Mouse (Mus musculus): Measurements from ENCODE around the gene Brap. TPM values are rescaled to one million over a fixed set of nuclear protein-coding genes. Genes with fewer than 3 reads are reported as not detected.
"Not testable (repeated sequence)": the region's sequence is repeated elsewhere in the genome, so short reads cannot be mapped to it uniquely, and the experiment has no call there.

The Brap gene
- polyA plus RNA-seq, 1 experiment from 2014 or later: 39.2 TPM

- Histone ChIP-seq H3K36me3 (ENCODE audit: insufficient read depth, low read length) (no peaks in the 10 kb centered on the region), H3K4me1 (replicated peaks; ENCODE audit: insufficient read depth, low read length) (no peaks in the 10 kb centered on the region), H3K27me3 (ENCODE audit: insufficient read depth, low read length) (no peaks in the 10 kb centered on the region), H3K9me3 (replicated peaks; ENCODE audit: low read length) (no peaks in the 10 kb centered on the region), H3K9ac (ENCODE audit: low read depth, low read length) (no peak overlapping the region), H3K27ac (no peak overlapping the region), H3K4me3 (replicated peaks; ENCODE audit: low read depth, low read length) (no peak overlapping the region), H3K4me2 (ENCODE audit: low read length) (no peak overlapping the region)
- DNase-seq (ENCODE audit: low spot score) (no peak), ATAC-seq (replicated peaks; ENCODE audit: low FRiP score, low read depth) (no peak)
- TF ChIP-seq CTCF (IDR thresholded peaks at IDR 0.05; ENCODE audit: low read depth): no peak
- 80% methylated on average over 4 of the region's 4 CpGs for WGBS
These were observed 5.8 kb upstream of the Brap start for GRCm38 (mm10) chr5:121654526-121654925.

- H3K36me3 ChIP-seq (ENCODE audit: insufficient read depth, low read length); H3K4me2 ChIP-seq (ENCODE audit: low read length); ATAC-seq (replicated peaks; ENCODE audit: low FRiP score, low read depth); H3K27me3 ChIP-seq (ENCODE audit: insufficient read depth, low read length); H3K4me3 ChIP-seq (replicated peaks; ENCODE audit: low read depth, low read length); H3K9me3 ChIP-seq (replicated peaks; ENCODE audit: low read length); H3K27ac ChIP-seq; H3K4me1 ChIP-seq (replicated peaks; ENCODE audit: insufficient read depth, low read length); H3K9ac ChIP-seq (ENCODE audit: low read depth, low read length): not testable (repeated sequence)
- 66% methylated on average over 6 of the region's 6 CpGs for WGBS
- DNase-seq (ENCODE audit: low spot score): peak; percentile 11
These were observed 3.5 kb upstream of the Brap start for GRCm38 (mm10) chr5:121656866-121657265.

- H3K4me3 ChIP-seq (replicated peaks; ENCODE audit: low read depth, low read length); H3K36me3 ChIP-seq (ENCODE audit: insufficient read depth, low read length); H3K4me2 ChIP-seq (ENCODE audit: low read length); H3K27ac ChIP-seq; H3K27me3 ChIP-seq (ENCODE audit: insufficient read depth, low read length); ATAC-seq (replicated peaks; ENCODE audit: low FRiP score, low read depth); DNase-seq (ENCODE audit: low spot score); H3K9me3 ChIP-seq (replicated peaks; ENCODE audit: low read length); H3K9ac ChIP-seq (ENCODE audit: low read depth, low read length): not testable (repeated sequence)
- 81% methylated on average over 6 of the region's 6 CpGs for WGBS
- peaks cover 11% of the 10 kb centered on the region for H3K4me1 ChIP-seq (replicated peaks; ENCODE audit: insufficient read depth, low read length)
These were observed 2.7 kb upstream of the Brap start for GRCm38 (mm10) chr5:121657656-121658055.

- peak overlapping the region; percentile 75 for H3K27ac ChIP-seq
- DNase-seq (ENCODE audit: low spot score): peak; percentile 33
- ATAC-seq (replicated peaks; ENCODE audit: low FRiP score, low read depth): peak; percentile 53; the same call in 1 of the 2 replicates
These were observed 513 bp downstream of the Brap start for GRCm38 (mm10) chr5:121660897-121661254.

GRCm38 (mm10) chr5:121661494-121661893 lies 1.1 kb downstream of the Brap start:
- Histone ChIP-seq H3K4me1 (replicated peaks; ENCODE audit: insufficient read depth, low read length) (peaks cover 11% of the 10 kb centered on the region), H3K27ac (no peak overlapping the region), H3K9ac (ENCODE audit: low read depth, low read length) (peak overlapping the region; percentile 96), H3K4me2 (ENCODE audit: low read length) (peak overlapping the region; percentile 72), H3K9me3 (replicated peaks; ENCODE audit: low read length) (no peaks in the 10 kb centered on the region), H3K36me3 (ENCODE audit: insufficient read depth, low read length) (peaks cover 18% of the 10 kb centered on the region; the same call in 1 of the 2 replicates), H3K27me3 (ENCODE audit: insufficient read depth, low read length) (no peaks in the 10 kb centered on the region), H3K4me3 (replicated peaks; ENCODE audit: low read depth, low read length) (peak overlapping the region; percentile 98)
- 72% methylated on average over 5 of the region's 5 CpGs for WGBS
- no peak for TF ChIP-seq CTCF (IDR thresholded peaks at IDR 0.05; ENCODE audit: low read depth)
- DNase-seq (ENCODE audit: low spot score): no peak
- ATAC-seq (replicated peaks; ENCODE audit: low FRiP score, low read depth): no peak

More at GRCm38 (mm10) chr5:121660897-121661254, 513 bp downstream of the Brap start:
- Histone ChIP-seq H3K4me1 (replicated peaks; ENCODE audit: insufficient read depth, low read length) (peaks cover 11% of the 10 kb centered on the region), H3K27me3 (ENCODE audit: insufficient read depth, low read length) (no peaks in the 10 kb centered on the region), H3K9ac (ENCODE audit: low read depth, low read length) (peak overlapping the region; percentile 96), H3K4me2 (ENCODE audit: low read length) (peak overlapping the region; percentile 72), H3K36me3 (ENCODE audit: insufficient read depth, low read length) (peaks cover 18% of the 10 kb centered on the region; the same call in 1 of the 2 replicates), H3K9me3 (replicated peaks; ENCODE audit: low read length) (no peaks in the 10 kb centered on the region), H3K4me3 (replicated peaks; ENCODE audit: low read depth, low read length) (peak overlapping the region; percentile 98)
- WGBS: under 1% methylated on average over 26 of the region's 26 CpGs
- no peak for TF ChIP-seq CTCF (IDR thresholded peaks at IDR 0.05; ENCODE audit: low read depth)

GRCm38 (mm10) chr5:121663456-121663855 lies 3.1 kb downstream of the Brap start:
- Histone ChIP-seq H3K36me3 (ENCODE audit: insufficient read depth, low read length) (peaks cover 18% of the 10 kb centered on the region; the same call in 1 of the 2 replicates), H3K4me1 (replicated peaks; ENCODE audit: insufficient read depth, low read length) (peaks cover 11% of the 10 kb centered on the region), H3K27ac (no peak overlapping the region), H3K4me3 (replicated peaks; ENCODE audit: low read depth, low read length) (no peak overlapping the region), H3K9me3 (replicated peaks; ENCODE audit: low read length) (no peaks in the 10 kb centered on the region), H3K4me2 (ENCODE audit: low read length) (no peak overlapping the region), H3K27me3 (ENCODE audit: insufficient read depth, low read length) (no peaks in the 10 kb centered on the region), H3K9ac (ENCODE audit: low read depth, low read length) (no peak overlapping the region)
- WGBS: 86% methylated on average over 8 of the region's 8 CpGs
- TF ChIP-seq CTCF (IDR thresholded peaks at IDR 0.05; ENCODE audit: low read depth): no peak
- ATAC-seq (replicated peaks; ENCODE audit: low FRiP score, low read depth) (no peak), DNase-seq (ENCODE audit: low spot score) (no peak)

GRCm38 (mm10) chr5:121664078-121664477 lies 3.7 kb downstream of the Brap start:
- no peak for ATAC-seq (replicated peaks; ENCODE audit: low FRiP score, low read depth)
- no peaks in the 10 kb centered on the region for H3K9me3 ChIP-seq (replicated peaks; ENCODE audit: low read length)
- H3K27ac ChIP-seq: no peak overlapping the region
- no peak for DNase-seq (ENCODE audit: low spot score)
- no peak overlapping the region for H3K9ac ChIP-seq (ENCODE audit: low read depth, low read length)
- 90% methylated on average over 6 of the region's 6 CpGs for WGBS
- no peaks in the 10 kb centered on the region for H3K27me3 ChIP-seq (ENCODE audit: insufficient read depth, low read length)
- H3K4me3 ChIP-seq (replicated peaks; ENCODE audit: low read depth, low read length): no peak overlapping the region
- TF ChIP-seq CTCF (IDR thresholded peaks at IDR 0.05; ENCODE audit: low read depth): no peak
- peaks cover 18% of the 10 kb centered on the region; the same call in 1 of the 2 replicates for H3K36me3 ChIP-seq (ENCODE audit: insufficient read depth, low read length)
- H3K4me2 ChIP-seq (ENCODE audit: low read length): no peak overlapping the region
- peaks cover 11% of the 10 kb centered on the region for H3K4me1 ChIP-seq (replicated peaks; ENCODE audit: insufficient read depth, low read length)

Measured in kidney, postnatal 0 days (tissue).